In genomic region chrX:50569087-50569486, GRCm38 (mm10) we compare ENCODE assay signal across 7 mouse cellular contexts.
DNase-seq lines count a peak whose midpoint lies in the region; ATAC-seq lines count a peak whose summit lies in the region.

No protein-coding gene starts in this region.

- H3K9me3 ChIP-seq in intestine, embryonic 14.5 days (ENCODE audit: control insufficient read depth, low read length) = no peaks in the 10 kb centered on the region
- no peaks in the 10 kb centered on the region for H3K9me3 ChIP-seq in intestine, embryonic 15.5 days

- H3K36me3 ChIP-seq in intestine, embryonic 14.5 days (ENCODE audit: control insufficient read depth, insufficient read depth, low read length) = no peaks in the 10 kb centered on the region
- H3K36me3 ChIP-seq in intestine, embryonic 15.5 days = no peaks in the 10 kb centered on the region

- ATAC-seq in intestine, embryonic 14.5 days (replicated peaks; ENCODE audit: low FRiP score, low TSS enrichment, low read depth) = no peak
- ATAC-seq in intestine, embryonic 15.5 days = no peak

- H3K27ac ChIP-seq in intestine, embryonic 14.5 days (ENCODE audit: low read depth) = no peak overlapping the region
- no peak overlapping the region for H3K27ac ChIP-seq in intestine, embryonic 15.5 days

- no peak overlapping the region for H3K4me2 ChIP-seq in intestine, embryonic 14.5 days (ENCODE audit: low read length)
- H3K4me2 ChIP-seq in intestine, embryonic 15.5 days (replicated peaks) = no peak overlapping the region; the same call in 1 of the 2 replicates

- peak; percentile 64 for DNase-seq in intestine, embryonic 14.5 days (ENCODE audit: low spot score)
- DNase-seq in urinary bladder, postnatal 25 days (ENCODE audit: low spot score) = peak; percentile 64
- no peak for DNase-seq in urinary bladder, postnatal 10 days (ENCODE audit: low spot score)
- peak; percentile 33 for DNase-seq in forelimb bud, embryonic 11.5 days (ENCODE audit: low read depth, low spot score)
- DNase-seq in T-cell, adult 2 months (ENCODE audit: low spot score) = no peak
- DNase-seq in adrenal gland, postnatal 10 days = no peak

- no peak overlapping the region for H3K4me3 ChIP-seq in intestine, embryonic 14.5 days (ENCODE audit: low read depth, low read length)
- no peak overlapping the region for H3K4me3 ChIP-seq in intestine, embryonic 15.5 days (replicated peaks)

- no peaks in the 10 kb centered on the region for H3K27me3 ChIP-seq in intestine, embryonic 14.5 days (replicated peaks; ENCODE audit: control insufficient read depth, insufficient read depth, low read length)
- no peaks in the 10 kb centered on the region for H3K27me3 ChIP-seq in intestine, embryonic 15.5 days (replicated peaks)

- no peak overlapping the region for H3K9ac ChIP-seq in intestine, embryonic 14.5 days (ENCODE audit: low read length)
- H3K9ac ChIP-seq in intestine, embryonic 15.5 days = no peak overlapping the region

- 78% methylated on average over 6 of the region's 6 CpGs for WGBS in intestine, embryonic 14.5 days
- 57% methylated on average over 6 of the region's 6 CpGs for WGBS in intestine, embryonic 15.5 days

- no peaks in the 10 kb centered on the region for H3K4me1 ChIP-seq in intestine, embryonic 14.5 days (replicated peaks; ENCODE audit: control insufficient read depth, insufficient read depth, low read length)
- H3K4me1 ChIP-seq in intestine, embryonic 15.5 days (replicated peaks) = no peaks in the 10 kb centered on the region

Comparison
In these comparisons a context has a peak if more than half of its experiments do, and no peak if none do; other contexts are left out.
1. DNase-seq: peak in intestine, embryonic 14.5 days (single experiment), urinary bladder, postnatal 25 days (single experiment) and forelimb bud, embryonic 11.5 days (single experiment); none in urinary bladder, postnatal 10 days (single experiment), T-cell, adult 2 months (single experiment) and adrenal gland, postnatal 10 days (single experiment).